In the genomic region with DNA sequence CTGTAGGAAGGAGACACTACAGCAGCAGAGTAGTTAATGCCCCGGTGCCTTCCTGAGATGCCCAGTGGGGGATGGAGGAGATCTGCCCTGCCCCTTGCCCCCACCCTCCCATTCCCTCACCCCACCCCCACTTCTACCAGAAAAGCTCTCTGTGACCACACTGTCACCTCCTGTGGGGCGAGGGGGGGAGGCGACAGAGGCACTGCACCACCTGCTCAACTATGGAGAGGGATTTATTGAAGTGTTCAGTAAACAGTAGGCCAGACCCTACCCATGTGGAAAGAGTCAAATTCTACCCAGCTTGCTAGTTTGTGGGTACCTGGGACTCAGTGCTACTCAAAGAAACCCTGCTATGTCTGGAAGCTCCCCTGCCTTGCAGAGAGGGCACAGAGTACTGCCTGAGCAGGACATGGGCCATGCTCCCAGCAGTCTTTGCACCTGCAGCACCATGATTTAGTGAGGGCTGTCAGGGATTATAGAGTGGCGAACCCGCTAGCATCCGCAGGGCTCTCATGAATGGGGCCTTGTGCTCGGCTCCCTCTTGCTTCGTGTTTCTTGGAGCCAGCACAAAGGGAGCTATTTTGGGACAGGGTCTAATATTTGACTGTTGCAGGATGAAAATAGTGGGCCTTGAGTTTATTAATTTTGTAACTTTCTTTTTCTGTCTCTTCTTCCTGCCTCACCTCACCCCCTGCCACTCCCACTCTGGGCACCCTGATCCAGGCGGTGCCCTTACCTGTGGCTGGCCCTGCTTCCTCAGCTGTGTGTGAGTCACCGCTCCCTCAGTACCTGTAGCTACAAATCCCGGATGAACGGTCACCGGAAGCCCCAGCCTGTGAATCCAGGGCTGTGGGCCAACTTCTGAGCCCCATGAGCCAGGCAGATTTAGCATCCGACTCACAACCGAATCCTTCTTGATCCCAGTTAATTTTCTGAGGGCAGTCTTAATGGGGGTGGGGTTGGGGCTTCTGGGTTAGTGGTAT, we compare ENCODE assay signal across 12 mouse cellular contexts.
A peak's percentile ranks its signal among the peaks of the same experiment; 100 is the strongest.
DNase-seq lines count a peak whose midpoint lies in the region; ATAC-seq lines count a peak whose summit lies in the region.
"Had no signal": no experiment of that assay in that cellular context is flagged by ENCODE, and none has a peak within 500 bp of the region (broad histone marks: within the 10 kb centered on the region; RNA-seq: fewer than 3 reads in every experiment).

No protein-coding gene starts in this region.

- H3K9ac ChIP-seq in hindbrain, embryonic 11.5 days (ENCODE audit: low read depth, low read length) = no peak overlapping the region
- H3K9ac ChIP-seq in hindbrain, embryonic 14.5 days = no peak overlapping the region
- H3K9ac ChIP-seq in midbrain, embryonic 11.5 days (ENCODE audit: low read length) = no peak overlapping the region
- no peak overlapping the region for H3K9ac ChIP-seq in forebrain, embryonic 16.5 days (replicated peaks; ENCODE audit: low read depth, low read length)

- WGBS in hindbrain, embryonic 11.5 days = 66% methylated on average over 15 of the region's 15 CpGs
- 55% methylated on average over 15 of the region's 15 CpGs for WGBS in hindbrain, embryonic 14.5 days
- 69% methylated on average over 15 of the region's 15 CpGs for WGBS in midbrain, embryonic 11.5 days
- 58% methylated on average over 15 of the region's 15 CpGs for WGBS in forebrain, embryonic 16.5 days

- H3K4me1 ChIP-seq in hindbrain, embryonic 11.5 days (replicated peaks; ENCODE audit: control insufficient read depth, insufficient read depth, low read length) = no peaks in the 10 kb centered on the region
- no peaks in the 10 kb centered on the region for H3K4me1 ChIP-seq in hindbrain, embryonic 14.5 days (replicated peaks; ENCODE audit: control insufficient read depth, insufficient read depth, low read length)
- no peaks in the 10 kb centered on the region for H3K4me1 ChIP-seq in midbrain, embryonic 11.5 days (ENCODE audit: control insufficient read depth, insufficient read depth, low read length)
- H3K4me1 ChIP-seq in forebrain, embryonic 16.5 days (replicated peaks; ENCODE audit: control insufficient read depth, insufficient read depth, low read length) = no peaks in the 10 kb centered on the region

- DNase-seq in hindbrain, embryonic 11.5 days (ENCODE audit: low spot score) = no peak
- DNase-seq in hindbrain, embryonic 14.5 days (ENCODE audit: low spot score) = no peak
- peak; percentile 73 for DNase-seq in urinary bladder, postnatal 14 days (ENCODE audit: low spot score)
- no peak for DNase-seq in urinary bladder, postnatal 4 days (ENCODE audit: low spot score in 2 of 2)
- DNase-seq in midbrain, embryonic 11.5 days (ENCODE audit: low spot score, missing footprints) = no peak
- DNase-seq in urinary bladder, postnatal 36 days (ENCODE audit: low spot score in 2 of 2) = peak; percentile 42 to 64
- DNase-seq: adrenal gland, postnatal 14 days; cerebellum, adult 18-20 months; kidney, postnatal 25 days; lung, postnatal 14 days had no signal

- peak; percentile 12; the same call in 1 of the 2 replicates for ATAC-seq in hindbrain, embryonic 11.5 days (ENCODE audit: low FRiP score)
- no peak for ATAC-seq in hindbrain, embryonic 14.5 days (ENCODE audit: low FRiP score)
- peak; percentile 48 for ATAC-seq in midbrain, embryonic 11.5 days (ENCODE audit: low FRiP score)
- no peak for ATAC-seq in erythroblast, adult 5-6 weeks (replicated peaks; ENCODE audit: low FRiP score, poor library complexity, severe bottlenecking)
- no peak for ATAC-seq in forebrain, embryonic 16.5 days

- H3K4me2 ChIP-seq in hindbrain, embryonic 11.5 days (replicated peaks; ENCODE audit: low read depth, low read length) = no peak overlapping the region
- no peak overlapping the region for H3K4me2 ChIP-seq in hindbrain, embryonic 14.5 days (replicated peaks)
- H3K4me2 ChIP-seq in midbrain, embryonic 11.5 days = no peak overlapping the region
- no peak overlapping the region for H3K4me2 ChIP-seq in forebrain, embryonic 16.5 days (ENCODE audit: low read length)

- H3K4me3 ChIP-seq in hindbrain, embryonic 11.5 days (ENCODE audit: low read depth, low read length) = no peak overlapping the region
- H3K4me3 ChIP-seq in hindbrain, embryonic 14.5 days (replicated peaks; ENCODE audit: low read length) = no peak overlapping the region
- H3K4me3 ChIP-seq in midbrain, embryonic 11.5 days (ENCODE audit: low read depth, low read length) = no peak overlapping the region
- H3K4me3 ChIP-seq in forebrain, embryonic 16.5 days (replicated peaks; ENCODE audit: low read length) = no peak overlapping the region

- no peaks in the 10 kb centered on the region for H3K36me3 ChIP-seq in hindbrain, embryonic 11.5 days (ENCODE audit: control insufficient read depth, insufficient read depth, low read length)
- H3K36me3 ChIP-seq in hindbrain, embryonic 14.5 days (replicated peaks; ENCODE audit: control insufficient read depth, insufficient read depth) = no peaks in the 10 kb centered on the region
- H3K36me3 ChIP-seq in midbrain, embryonic 11.5 days (ENCODE audit: control insufficient read depth, insufficient read depth, low read length) = no peaks in the 10 kb centered on the region
- H3K36me3 ChIP-seq in forebrain, embryonic 16.5 days (ENCODE audit: control insufficient read depth, insufficient read depth) = no peaks in the 10 kb centered on the region

- H3K27me3 ChIP-seq in hindbrain, embryonic 11.5 days (ENCODE audit: control insufficient read depth, insufficient read depth, low read length) = no peaks in the 10 kb centered on the region
- H3K27me3 ChIP-seq in hindbrain, embryonic 14.5 days (ENCODE audit: control insufficient read depth, insufficient read depth, low read length) = no peaks in the 10 kb centered on the region
- H3K27me3 ChIP-seq in midbrain, embryonic 11.5 days (ENCODE audit: control insufficient read depth, insufficient read depth, low read length) = no peaks in the 10 kb centered on the region
- H3K27me3 ChIP-seq in forebrain, embryonic 16.5 days (replicated peaks; ENCODE audit: control insufficient read depth, insufficient read depth, low read length) = no peaks in the 10 kb centered on the region

- no peaks in the 10 kb centered on the region for H3K9me3 ChIP-seq in hindbrain, embryonic 11.5 days (ENCODE audit: control insufficient read depth, low read length)
- H3K9me3 ChIP-seq in hindbrain, embryonic 14.5 days (ENCODE audit: control insufficient read depth, low read length) = no peaks in the 10 kb centered on the region
- no peaks in the 10 kb centered on the region for H3K9me3 ChIP-seq in midbrain, embryonic 11.5 days (ENCODE audit: control insufficient read depth, low read length)
- H3K9me3 ChIP-seq in forebrain, embryonic 16.5 days (ENCODE audit: control insufficient read depth, low read length) = no peaks in the 10 kb centered on the region

- no peak overlapping the region for H3K27ac ChIP-seq in hindbrain, embryonic 11.5 days (ENCODE audit: low read depth, low read length)
- no peak overlapping the region for H3K27ac ChIP-seq in hindbrain, embryonic 14.5 days
- no peak overlapping the region for H3K27ac ChIP-seq in midbrain, embryonic 11.5 days (ENCODE audit: low read depth, low read length)
- H3K27ac ChIP-seq in forebrain, embryonic 16.5 days (ENCODE audit: low read length) = no peak overlapping the region

Comparison
In these comparisons a context has a peak if more than half of its experiments do, and no peak if none do; other contexts are left out.
1. ATAC-seq: peak in hindbrain, embryonic 11.5 days (single experiment) and midbrain, embryonic 11.5 days (single experiment); none in hindbrain, embryonic 14.5 days (single experiment), erythroblast, adult 5-6 weeks (single experiment) and forebrain, embryonic 16.5 days (single experiment).
2. DNase-seq: peak in urinary bladder, postnatal 14 days (single experiment) and urinary bladder, postnatal 36 days (2 of 2); none in hindbrain, embryonic 11.5 days (single experiment), hindbrain, embryonic 14.5 days (single experiment), urinary bladder, postnatal 4 days (0 of 2) and midbrain, embryonic 11.5 days (single experiment).